Mouse (Mus musculus): ENCODE data around the gene Gpat2. TPM values are rescaled to one million over a fixed set of nuclear protein-coding genes. Genes with fewer than 3 reads are reported as not detected.

Gpat2 gene
- polyA plus RNA-seq, 1 experiment from 2014 or later, result 0.12 TPM

DNA sequence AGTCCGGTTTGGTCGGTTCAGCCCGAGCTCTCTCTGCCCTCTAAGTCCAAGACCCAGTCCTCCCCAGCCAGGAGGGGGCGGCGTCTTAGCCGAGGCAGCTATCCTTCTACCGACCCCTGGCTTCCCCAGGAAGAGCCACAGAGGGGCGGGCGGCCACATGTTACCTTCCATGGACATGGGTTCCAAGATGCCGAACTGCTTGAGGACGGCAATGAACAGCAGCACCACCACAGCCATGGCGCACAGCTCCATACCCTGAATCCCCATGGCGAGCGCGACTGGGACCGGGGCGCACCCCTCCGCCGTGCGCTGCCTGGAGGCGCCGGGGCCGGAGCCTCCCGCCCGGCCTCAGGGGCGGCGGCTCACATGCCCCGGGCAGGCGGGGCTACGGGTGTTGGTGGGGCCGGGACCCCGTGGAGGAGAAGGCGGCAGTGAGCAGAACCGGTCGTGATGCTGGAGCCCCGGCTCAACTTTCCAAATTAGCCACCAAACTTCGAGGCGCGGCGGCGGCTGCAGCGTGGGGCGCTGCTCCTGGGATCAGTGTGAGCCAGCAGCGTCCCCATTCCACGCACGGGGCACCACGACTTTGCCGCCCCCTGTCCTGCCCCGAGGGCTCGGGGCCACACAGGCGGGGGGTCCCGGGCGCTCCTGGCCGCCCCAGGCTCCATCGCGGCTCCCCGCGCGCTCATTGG, 57.0 kb downstream of the Gpat2 start:
- Histone ChIP-seq H3K9ac (ENCODE audit: low read depth, low read length) (peak overlapping the region; percentile 61), H3K27ac (ENCODE audit: low read length) (no peak overlapping the region), H3K4me1 (ENCODE audit: control insufficient read depth, insufficient read depth, low read length) (peaks cover 23% of the 10 kb centered on the region), H3K9me3 (ENCODE audit: control insufficient read depth, low read length) (no peaks in the 10 kb centered on the region), H3K36me3 (ENCODE audit: control insufficient read depth, insufficient read depth, low read length) (no peaks in the 10 kb centered on the region), H3K27me3 (replicated peaks; ENCODE audit: control insufficient read depth, insufficient read depth, low read length) (peaks cover 49% of the 10 kb centered on the region), H3K4me3 (ENCODE audit: low read length) (peak overlapping the region; percentile 61), H3K4me2 (ENCODE audit: low read depth, low read length) (peak overlapping the region; percentile 91)
- 1% methylated on average over 59 of the region's 59 CpGs for WGBS
- ATAC-seq, result peak; percentile 62

DNA sequence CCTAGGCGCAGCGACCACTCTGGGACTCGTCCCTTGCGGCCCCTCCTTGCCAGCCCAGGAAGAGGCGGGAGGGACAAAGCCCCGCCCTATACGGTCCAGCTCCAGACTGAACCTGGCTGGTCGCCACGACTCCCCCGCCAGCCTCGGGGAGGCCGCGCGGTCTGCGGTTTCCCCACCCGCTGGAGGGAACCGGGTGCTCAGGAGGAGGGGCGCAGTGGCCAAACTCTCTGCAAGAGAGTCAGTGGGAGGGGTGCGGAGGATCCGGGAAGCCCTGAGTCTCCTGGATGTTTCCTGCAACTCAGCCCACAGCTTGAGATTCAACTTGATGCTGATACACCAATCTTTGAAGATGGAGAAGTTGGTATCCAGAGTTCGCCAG, 57.5 kb downstream of the Gpat2 start:
- no peaks in the 10 kb centered on the region for H3K36me3 ChIP-seq (ENCODE audit: control insufficient read depth, insufficient read depth, low read length)
- H3K27ac ChIP-seq (ENCODE audit: low read length), result peak overlapping the region; percentile 31; the same call in 1 of the 2 replicates
- H3K9ac ChIP-seq (ENCODE audit: low read depth, low read length), result peak overlapping the region; percentile 61
- under 1% methylated on average over 21 of the region's 21 CpGs for WGBS
- H3K27me3 ChIP-seq (replicated peaks; ENCODE audit: control insufficient read depth, insufficient read depth, low read length), result peaks cover 49% of the 10 kb centered on the region
- peaks cover 23% of the 10 kb centered on the region for H3K4me1 ChIP-seq (ENCODE audit: control insufficient read depth, insufficient read depth, low read length)
- no peaks in the 10 kb centered on the region for H3K9me3 ChIP-seq (ENCODE audit: control insufficient read depth, low read length)
- H3K4me3 ChIP-seq (ENCODE audit: low read length), result peak overlapping the region; percentile 61
- peak; percentile 88 for ATAC-seq
- peak overlapping the region; percentile 91 for H3K4me2 ChIP-seq (ENCODE audit: low read depth, low read length)

DNA sequence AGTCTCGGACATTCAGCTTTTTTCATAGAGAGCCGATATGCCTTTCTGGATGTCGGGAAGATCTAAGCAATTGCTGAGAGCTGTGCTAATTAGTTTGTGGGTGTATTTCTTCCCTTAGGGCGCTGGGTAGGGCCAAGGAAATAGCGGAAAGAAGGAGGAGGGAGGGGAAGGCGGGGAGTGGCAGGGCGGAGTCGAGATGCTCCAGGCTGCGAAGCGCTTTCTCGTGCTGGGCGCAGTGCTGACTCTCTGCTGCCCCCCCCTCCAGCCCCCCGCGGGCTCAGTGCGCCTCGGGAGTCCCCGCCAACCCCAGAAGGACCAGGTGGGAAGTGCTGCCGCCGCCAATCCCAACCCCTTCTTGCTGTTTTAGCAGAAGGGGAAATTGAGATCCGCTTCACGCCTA, 58.0 kb downstream of the Gpat2 start:
- Histone ChIP-seq H3K4me2 (ENCODE audit: low read depth, low read length) (peak overlapping the region; percentile 91), H3K9me3 (ENCODE audit: control insufficient read depth, low read length) (no peaks in the 10 kb centered on the region), H3K4me1 (ENCODE audit: control insufficient read depth, insufficient read depth, low read length) (peaks cover 23% of the 10 kb centered on the region), H3K27me3 (replicated peaks; ENCODE audit: control insufficient read depth, insufficient read depth, low read length) (peaks cover 49% of the 10 kb centered on the region), H3K4me3 (ENCODE audit: low read length) (peak overlapping the region; percentile 61), H3K9ac (ENCODE audit: low read depth, low read length) (peak overlapping the region; percentile 61), H3K36me3 (ENCODE audit: control insufficient read depth, insufficient read depth, low read length) (no peaks in the 10 kb centered on the region), H3K27ac (ENCODE audit: low read length) (peak overlapping the region; percentile 31; the same call in 1 of the 2 replicates)
- WGBS, result 1% methylated on average over 21 of the region's 21 CpGs
- 0 out of 2 replicates have a peak, but pooled peaks have one; percentile 41 for ATAC-seq

DNA sequence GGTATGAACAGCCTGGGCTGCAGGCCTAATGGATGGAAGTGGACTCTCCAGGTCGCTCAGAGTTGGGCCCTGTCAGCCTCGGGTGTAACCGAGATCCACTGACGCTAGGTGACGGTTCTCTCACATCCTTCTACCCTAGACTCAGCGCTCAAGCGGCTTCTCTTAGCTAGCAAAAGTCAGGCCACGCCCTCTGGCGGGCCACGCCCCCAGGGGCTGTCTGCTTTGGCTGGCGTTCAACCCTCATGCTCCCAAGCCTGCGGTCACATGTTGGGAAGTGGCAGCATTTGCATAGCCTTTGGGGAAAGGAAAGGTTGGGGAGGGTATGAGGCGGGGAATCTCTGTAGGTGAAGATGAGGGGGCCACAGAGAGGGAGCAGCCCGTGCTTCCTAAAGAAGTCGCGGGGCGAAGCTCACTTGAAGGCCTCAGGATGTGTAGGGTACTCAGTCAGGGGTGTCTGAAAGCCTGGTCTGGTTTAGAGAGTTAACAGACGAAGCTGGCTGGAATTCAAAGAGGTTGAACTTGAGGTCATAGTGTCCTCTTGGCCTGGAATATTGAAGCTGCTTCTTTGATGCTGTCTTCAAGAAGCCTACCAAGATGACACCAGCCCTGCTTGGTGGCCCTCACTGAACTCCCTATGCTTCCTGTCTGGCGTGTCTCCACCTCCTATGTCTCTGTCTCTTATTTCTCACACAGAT, 59.6 kb downstream of the Gpat2 start:
- H3K27me3 ChIP-seq (replicated peaks; ENCODE audit: control insufficient read depth, insufficient read depth, low read length), result peaks cover 49% of the 10 kb centered on the region
- ATAC-seq, result peak; percentile 75
- WGBS, result 9% methylated on average over 19 of the region's 19 CpGs

More for the DNA sequence above, 59.6 kb downstream of the Gpat2 start:
- Histone ChIP-seq H3K9ac (ENCODE audit: low read depth, low read length) (no peak overlapping the region), H3K9me3 (ENCODE audit: control insufficient read depth, low read length) (no peaks in the 10 kb centered on the region), H3K36me3 (ENCODE audit: control insufficient read depth, insufficient read depth, low read length) (no peaks in the 10 kb centered on the region), H3K4me1 (ENCODE audit: control insufficient read depth, insufficient read depth, low read length) (peaks cover 23% of the 10 kb centered on the region), H3K4me3 (ENCODE audit: low read length) (peak overlapping the region; percentile 31), H3K4me2 (ENCODE audit: low read depth, low read length) (peak overlapping the region; percentile 46), H3K27ac (ENCODE audit: low read length) (no peak overlapping the region)

Other genes with a start within 250 kb of the Gpat2 start
- 1.4 TPM in 2 replicates for gene 1810024B03Rik, start 216.9 kb upstream of the Gpat2 start, polyA plus RNA-seq (2015; fragmentation: Nextera tagmentation; extraction: Ambion mirVana)
- gene Snrnp200, start 216.8 kb upstream of the Gpat2 start, polyA plus RNA-seq (2015; fragmentation: Nextera tagmentation; extraction: Ambion mirVana), result 37.7 and 39.8 TPM in 2 replicates
- 63.1 and 63.3 TPM in 2 replicates for gene Ciao1, start 177.4 kb upstream of the Gpat2 start, polyA plus RNA-seq (2015; fragmentation: Nextera tagmentation; extraction: Ambion mirVana)
- gene Tmem127, start 177.3 kb upstream of the Gpat2 start, polyA plus RNA-seq (2015; fragmentation: Nextera tagmentation; extraction: Ambion mirVana), result 23.1 and 24.9 TPM in 2 replicates
- gene Stard7, start 155.0 kb upstream of the Gpat2 start, polyA plus RNA-seq (2015; fragmentation: Nextera tagmentation; extraction: Ambion mirVana), result 77.6 and 78.1 TPM in 2 replicates
- 2.1 and 3.5 TPM in 2 replicates for gene Dusp2, start 89.0 kb upstream of the Gpat2 start, polyA plus RNA-seq (2015; fragmentation: Nextera tagmentation; extraction: Ambion mirVana)
- gene Astl, start 86.6 kb upstream of the Gpat2 start, polyA plus RNA-seq (2015; fragmentation: Nextera tagmentation; extraction: Ambion mirVana), result not detected in 2 replicates
- 1.3 and 2.0 TPM in 2 replicates for gene Adra2b, start 62.0 kb upstream of the Gpat2 start, polyA plus RNA-seq (2015; fragmentation: Nextera tagmentation; extraction: Ambion mirVana)
- 24.8 and 27.8 TPM in 2 replicates for gene Fahd2a, start 19.4 kb downstream of the Gpat2 start, polyA plus RNA-seq (2015; fragmentation: Nextera tagmentation; extraction: Ambion mirVana)
- gene Kcnip3, start 96.9 kb downstream of the Gpat2 start, polyA plus RNA-seq (2015; fragmentation: Nextera tagmentation; extraction: Ambion mirVana), result 3.4 and 4.0 TPM in 2 replicates
- 0.56 and 0.58 TPM in 2 replicates for gene Prom2, start 116.3 kb downstream of the Gpat2 start, polyA plus RNA-seq (2015; fragmentation: Nextera tagmentation; extraction: Ambion mirVana)
- 2.7 and 3.0 TPM in 2 replicates for gene Zfp661, start 161.9 kb downstream of the Gpat2 start, polyA plus RNA-seq (2015; fragmentation: Nextera tagmentation; extraction: Ambion mirVana)
- gene Mrps5, start 162.0 kb downstream of the Gpat2 start, polyA plus RNA-seq (2015; fragmentation: Nextera tagmentation; extraction: Ambion mirVana), result 142 and 162 TPM in 2 replicates
- 0.65 and 1.3 TPM in 2 replicates for gene Mal, start 231.5 kb downstream of the Gpat2 start, polyA plus RNA-seq (2015; fragmentation: Nextera tagmentation; extraction: Ambion mirVana)